8 mouse cellular contexts compared by ENCODE assay signal in the genomic region with DNA sequence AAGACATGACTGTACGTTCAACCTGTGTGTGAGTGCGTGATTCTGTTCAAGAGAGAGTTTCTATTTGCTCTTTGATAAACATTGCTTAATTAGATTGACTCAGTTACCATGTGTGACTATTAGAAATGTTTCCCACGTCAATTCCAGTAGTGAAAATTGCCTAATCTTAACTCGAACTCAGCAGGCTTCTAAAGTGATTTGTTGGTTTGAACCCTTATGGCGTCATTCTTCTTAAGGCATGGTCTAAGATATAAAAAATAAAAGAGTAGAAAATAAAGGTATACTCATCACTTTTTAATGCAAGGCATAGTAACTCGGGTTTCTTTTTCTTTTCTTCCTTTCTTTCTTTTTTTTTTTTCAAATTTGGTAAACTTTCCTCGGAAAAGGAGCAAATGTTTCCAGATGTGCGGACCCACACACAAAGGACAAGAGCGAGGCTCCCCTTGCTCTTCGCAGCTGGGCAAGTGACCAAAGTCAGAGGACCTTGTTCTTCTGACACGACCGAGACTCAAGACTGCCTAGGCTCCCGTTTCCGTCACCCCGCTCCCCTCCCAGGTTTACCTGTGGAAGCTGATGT. TPM values are rescaled to one million over a fixed set of nuclear protein-coding genes. Genes with fewer than 3 reads are reported as not detected.
DNase-seq lines count a peak whose midpoint lies in the region; ATAC-seq and TF ChIP-seq lines count a peak whose summit lies in the region.

No protein-coding gene starts in this region.

- intact Hi-C loops in heart, postnatal 14 days (cut with DNase I): loop anchor here (2.0 kb wide), 2 partner anchors 21 to 69 kb away; partner anchors contain the start of genes Rab21 and Tmem19

- peak; percentile 45 for DNase-seq in heart, adult 8-10 months (ENCODE audit: low spot score)
- no peak for DNase-seq in heart, postnatal 14 days
- no peak for DNase-seq in liver, embryonic 11.5 days (ENCODE audit: low spot score)
- DNase-seq in stomach, postnatal 0 days (ENCODE audit: low spot score): no peak
- no peak for DNase-seq in urinary bladder, postnatal 4 days (ENCODE audit: low spot score in 2 of 2)
- no peak for DNase-seq in cerebellum, postnatal 25 days

- no peak for TF ChIP-seq CTCF in ES-Bruce4 (IDR thresholded peaks at IDR 0.05; ENCODE audit: low read depth, low read length)
- TF ChIP-seq CTCF in stomach, postnatal 0 days (IDR thresholded peaks at IDR 0.05; ENCODE audit: low read depth): no peak

- peak overlapping the region; percentile 65 for H3K9ac ChIP-seq in ES-Bruce4 (ENCODE audit: low read depth, poor library complexity, severe bottlenecking)
- peak overlapping the region; percentile 94 for H3K9ac ChIP-seq in forebrain, embryonic 12.5 days
- H3K9ac ChIP-seq in liver, embryonic 11.5 days (ENCODE audit: low read depth, low read length): peak overlapping the region; percentile 98
- peak overlapping the region; percentile 98 for H3K9ac ChIP-seq in stomach, postnatal 0 days (ENCODE audit: low read length)

- no peak for ATAC-seq in forebrain, embryonic 12.5 days (ENCODE audit: low FRiP score)
- ATAC-seq in liver, embryonic 11.5 days (replicated peaks; ENCODE audit: low FRiP score): no peak; the same call in 1 of the 2 replicates
- ATAC-seq in stomach, postnatal 0 days (ENCODE audit: low FRiP score, low TSS enrichment): no peak; the same call in 1 of the 2 replicates

- no peaks in the 10 kb centered on the region for H3K4me1 ChIP-seq in ES-Bruce4 (ENCODE audit: control insufficient read depth, insufficient read depth, low read length)
- peaks cover 41% of the 10 kb centered on the region for H3K4me1 ChIP-seq in forebrain, embryonic 12.5 days
- peaks cover 17% of the 10 kb centered on the region for H3K4me1 ChIP-seq in liver, embryonic 11.5 days (replicated peaks; ENCODE audit: control insufficient read depth, insufficient read depth, low read length)
- H3K4me1 ChIP-seq in stomach, postnatal 0 days (replicated peaks; ENCODE audit: control insufficient read depth, insufficient read depth): peaks cover 3% of the 10 kb centered on the region

- H3K27ac ChIP-seq in ES-Bruce4 (ENCODE audit: insufficient read depth, low read length): 0 out of 2 replicates have a peak overlapping the region, but pooled peaks have one; percentile 19
- H3K27ac ChIP-seq in forebrain, embryonic 12.5 days: peak overlapping the region; percentile 99
- peak overlapping the region; percentile 92 for H3K27ac ChIP-seq in liver, embryonic 11.5 days (ENCODE audit: low read depth, low read length)
- peak overlapping the region; percentile 97 for H3K27ac ChIP-seq in stomach, postnatal 0 days (replicated peaks)

- no peaks in the 10 kb centered on the region for H3K9me3 ChIP-seq in ES-Bruce4 (replicated peaks; ENCODE audit: control insufficient read depth, insufficient read depth, low read length, poor library complexity, severe bottlenecking)
- no peaks in the 10 kb centered on the region for H3K9me3 ChIP-seq in forebrain, embryonic 12.5 days
- no peaks in the 10 kb centered on the region for H3K9me3 ChIP-seq in liver, embryonic 11.5 days (ENCODE audit: control insufficient read depth, low read length)
- no peaks in the 10 kb centered on the region for H3K9me3 ChIP-seq in stomach, postnatal 0 days (ENCODE audit: control insufficient read depth, low read length)

- under 1% methylated on average over 15 of the region's 15 CpGs for WGBS in forebrain, embryonic 12.5 days
- WGBS in liver, embryonic 11.5 days: 5% methylated on average over 15 of the region's 15 CpGs
- under 1% methylated on average over 15 of the region's 15 CpGs for WGBS in stomach, postnatal 0 days

- H3K27me3 ChIP-seq in ES-Bruce4 (ENCODE audit: control insufficient read depth, insufficient read depth, low read length, poor library complexity, severe bottlenecking): no peaks in the 10 kb centered on the region
- no peaks in the 10 kb centered on the region for H3K27me3 ChIP-seq in forebrain, embryonic 12.5 days
- H3K27me3 ChIP-seq in liver, embryonic 11.5 days (replicated peaks; ENCODE audit: control insufficient read depth, insufficient read depth, low read length): no peaks in the 10 kb centered on the region
- H3K27me3 ChIP-seq in stomach, postnatal 0 days (ENCODE audit: control insufficient read depth, insufficient read depth, low read length): no peaks in the 10 kb centered on the region

- no peak for TF ChIP-seq POLR2A in ES-Bruce4 (IDR thresholded peaks at IDR 0.05; ENCODE audit: insufficient read depth, low read length)

- peaks cover 10% of the 10 kb centered on the region for H3K36me3 ChIP-seq in ES-Bruce4 (ENCODE audit: control insufficient read depth, insufficient read depth, low read length, poor library complexity, severe bottlenecking)
- H3K36me3 ChIP-seq in forebrain, embryonic 12.5 days (replicated peaks): no peaks in the 10 kb centered on the region; the same call in 1 of the 2 replicates
- H3K36me3 ChIP-seq in liver, embryonic 11.5 days (ENCODE audit: control insufficient read depth, insufficient read depth, low read length): no peaks in the 10 kb centered on the region
- no peaks in the 10 kb centered on the region for H3K36me3 ChIP-seq in stomach, postnatal 0 days (ENCODE audit: control insufficient read depth, insufficient read depth, low read length)

- peak overlapping the region; percentile 81 for H3K4me3 ChIP-seq in ES-Bruce4 (ENCODE audit: low read depth, low read length)
- peak overlapping the region; percentile 90 for H3K4me3 ChIP-seq in forebrain, embryonic 12.5 days (replicated peaks)
- peak overlapping the region; percentile 97 for H3K4me3 ChIP-seq in liver, embryonic 11.5 days (ENCODE audit: low read depth, low read length)
- H3K4me3 ChIP-seq in stomach, postnatal 0 days (ENCODE audit: low read depth, low read length): peak overlapping the region; percentile 100

- TF ChIP-seq EP300 in ES-Bruce4 (IDR thresholded peaks at IDR 0.05; ENCODE audit: insufficient read depth, low read depth, low read length): no peak
- no peak for TF ChIP-seq EP300 in stomach, postnatal 0 days (optimal IDR thresholded peaks at IDR 0.05)

- H3K4me2 ChIP-seq in forebrain, embryonic 12.5 days: peak overlapping the region; percentile 81
- H3K4me2 ChIP-seq in liver, embryonic 11.5 days: peak overlapping the region; percentile 71
- H3K4me2 ChIP-seq in stomach, postnatal 0 days (replicated peaks; ENCODE audit: low read depth): peak overlapping the region; percentile 69

RNA-seq across cellular contexts. Expression of gene Thap2, which starts 0.5 kb away (rescaled TPM):
- 10 to 100 TPM in 1 of 4 experiments, 1 to 10 TPM in 3; 5.2 to 10.6 (median 7.1) TPM for total RNA-seq in heart, adult 8-10 months (2022)
- total RNA-seq in heart, postnatal 14 days (2021): 10 to 100 TPM; 10.3 to 11.1 TPM
- polyA plus RNA-seq in ES-Bruce4 (2011; ENCODE audit: insufficient read depth, insufficient read length, low read depth, missing spikeins): 10.1 and 12.9 TPM in 2 replicates
- 32.3 and 36.9 TPM in 2 replicates for polyA plus RNA-seq in forebrain, embryonic 12.5 days (2016; fragmentation: Nextera tagmentation; extraction: Ambion mirVana)
- polyA plus RNA-seq in liver, embryonic 11.5 days (2014; fragmentation: Nextera tagmentation; extraction: Ambion mirVana): 15.7 and 16.4 TPM in 2 replicates
- 13.1 and 13.7 TPM in 2 replicates for polyA plus RNA-seq in stomach, postnatal 0 days (2015; fragmentation: Nextera tagmentation; extraction: Ambion mirVana)

RNA-seq across cellular contexts. Expression of gene Zfc3h1, which starts 1.0 kb away (rescaled TPM):
- total RNA-seq in heart, adult 8-10 months (2022): 10 to 100 TPM; 11.2 to 14.3 (median 13.8) TPM
- 10 to 100 TPM; 21.8 to 25.4 TPM for total RNA-seq in heart, postnatal 14 days (2021)
- polyA plus RNA-seq in ES-Bruce4 (2011; ENCODE audit: insufficient read depth, insufficient read length, low read depth, missing spikeins): 100 and 107 TPM in 2 replicates
- polyA plus RNA-seq in forebrain, embryonic 12.5 days (2016; fragmentation: Nextera tagmentation; extraction: Ambion mirVana): 26.1 and 26.7 TPM in 2 replicates
- polyA plus RNA-seq in liver, embryonic 11.5 days (2014; fragmentation: Nextera tagmentation; extraction: Ambion mirVana): 21.9 and 24.7 TPM in 2 replicates
- polyA plus RNA-seq in stomach, postnatal 0 days (2015; fragmentation: Nextera tagmentation; extraction: Ambion mirVana): 6.7 and 8.7 TPM in 2 replicates

RNA-seq across cellular contexts. Expression of gene Tmem19, which starts 21.4 kb away (rescaled TPM):
- 10 to 100 TPM in 3 of 4 experiments, 1 to 10 TPM in 1; 9.9 to 12.7 (median 11.3) TPM for total RNA-seq in heart, adult 8-10 months (2022)
- 10 to 100 TPM; 14.9 to 17.7 TPM for total RNA-seq in heart, postnatal 14 days (2021)
- polyA plus RNA-seq in ES-Bruce4 (2011; ENCODE audit: insufficient read depth, insufficient read length, low read depth, missing spikeins): 28.3 and 29.1 TPM in 2 replicates
- polyA plus RNA-seq in forebrain, embryonic 12.5 days (2016; fragmentation: Nextera tagmentation; extraction: Ambion mirVana): 35.3 and 43.3 TPM in 2 replicates
- 21.2 and 22.8 TPM in 2 replicates for polyA plus RNA-seq in liver, embryonic 11.5 days (2014; fragmentation: Nextera tagmentation; extraction: Ambion mirVana)
- polyA plus RNA-seq in stomach, postnatal 0 days (2015; fragmentation: Nextera tagmentation; extraction: Ambion mirVana): 26.3 and 29.5 TPM in 2 replicates

Comparison
In these comparisons a context has a peak if more than half of its experiments do, and no peak if none do; other contexts are left out.
1. H3K27ac ChIP-seq: peak in every context shown above with its lines; median percentile 99 in forebrain, embryonic 12.5 days; 97 in stomach, postnatal 0 days; 92 in liver, embryonic 11.5 days; 19 in ES-Bruce4.